Mouse (Mus musculus): ENCODE results near the gene Gm20517.
A peak's percentile ranks its signal among the peaks of the same experiment; 100 is the strongest.
"Not testable (repeated sequence)": the region's sequence is repeated elsewhere in the genome, so short reads cannot be mapped to it uniquely, and the experiment has no call there.

Gene Gm20517

DNA sequence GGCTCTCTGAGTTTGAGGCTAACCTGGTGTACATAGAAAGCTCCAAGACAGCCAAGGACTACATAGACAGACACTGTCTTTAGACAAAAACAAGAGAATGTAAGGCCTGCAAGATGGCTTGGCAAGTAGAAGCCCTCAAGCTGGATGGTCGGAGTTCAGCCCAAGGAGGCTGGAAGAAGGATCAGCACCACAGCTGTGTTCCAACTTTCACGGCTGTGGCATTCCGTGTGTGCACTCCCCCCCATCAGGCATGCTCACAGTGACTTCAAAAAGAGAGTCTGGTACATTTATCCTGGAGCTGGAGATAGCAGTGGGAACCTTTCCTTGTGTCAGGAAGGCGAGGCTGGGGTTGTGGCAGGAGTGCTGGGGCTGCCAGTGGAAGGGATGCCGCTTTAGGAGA is 14.6 kb downstream of the Gm20517 start:
- no peak for DNase-seq (ENCODE audit: low read depth, low spot score)

DNA sequence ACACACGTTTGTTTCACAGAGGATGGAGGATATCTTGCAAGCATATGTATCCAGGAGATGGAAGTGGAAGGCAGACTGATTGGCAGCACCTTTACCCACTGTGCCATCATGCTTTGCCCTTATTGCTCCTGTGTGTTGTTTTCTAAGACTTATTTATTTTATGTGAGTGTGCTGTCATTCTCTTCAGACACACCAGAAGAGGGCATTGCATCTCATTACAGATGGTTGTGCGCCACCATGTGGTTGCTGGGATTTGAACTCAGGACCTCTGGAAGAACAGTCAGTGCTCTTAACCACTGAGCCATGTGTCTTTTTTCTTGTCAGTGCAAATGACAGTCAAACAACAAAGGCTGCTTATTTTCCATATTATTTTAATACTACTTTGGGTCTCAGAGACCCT is 16.4 kb downstream of the Gm20517 start:
- DNase-seq (ENCODE audit: low read depth, low spot score): no peak

DNA sequence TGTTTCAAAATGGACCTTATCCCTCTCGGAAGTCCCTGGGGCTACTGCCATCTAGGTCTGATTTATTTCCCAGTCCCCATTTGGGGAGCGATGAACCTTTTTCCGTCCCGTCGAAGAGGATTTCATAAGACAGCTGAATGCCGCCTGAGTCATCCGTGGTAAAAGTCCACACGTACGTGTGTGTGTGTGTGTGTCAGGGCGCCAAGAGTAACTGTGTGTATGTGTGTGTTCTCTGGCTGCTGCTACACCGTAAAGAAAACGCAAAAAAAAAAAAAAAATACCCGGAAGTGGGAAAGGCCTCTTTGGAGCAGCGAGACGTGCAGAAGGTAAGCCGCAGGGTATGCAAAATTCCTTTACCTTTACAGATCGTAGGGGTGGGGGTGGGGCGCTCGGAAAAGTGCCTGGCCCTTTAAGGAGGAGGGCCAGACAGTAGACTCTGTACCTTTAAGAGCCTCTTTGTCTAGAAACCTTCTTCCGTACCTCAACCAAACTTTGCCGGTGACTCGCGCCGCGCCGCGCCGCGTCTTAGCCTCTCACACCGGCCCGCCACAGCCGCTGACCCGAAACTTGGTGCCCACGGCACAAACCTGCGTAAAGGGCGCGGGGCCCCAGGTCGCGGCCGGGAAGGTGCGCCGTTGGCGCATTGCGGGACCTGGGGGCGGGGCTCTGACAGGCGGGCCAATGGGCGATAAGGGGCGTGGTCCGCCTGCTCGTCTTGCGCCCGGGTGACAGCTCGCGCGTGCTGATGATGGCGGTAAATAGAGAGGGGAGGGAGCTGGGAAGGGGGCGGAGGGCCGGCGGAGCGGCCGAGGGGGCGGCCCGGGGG is 17.7 kb downstream of the Gm20517 start:
- DNase-seq (ENCODE audit: low read depth, low spot score): peak; percentile 82

DNA sequence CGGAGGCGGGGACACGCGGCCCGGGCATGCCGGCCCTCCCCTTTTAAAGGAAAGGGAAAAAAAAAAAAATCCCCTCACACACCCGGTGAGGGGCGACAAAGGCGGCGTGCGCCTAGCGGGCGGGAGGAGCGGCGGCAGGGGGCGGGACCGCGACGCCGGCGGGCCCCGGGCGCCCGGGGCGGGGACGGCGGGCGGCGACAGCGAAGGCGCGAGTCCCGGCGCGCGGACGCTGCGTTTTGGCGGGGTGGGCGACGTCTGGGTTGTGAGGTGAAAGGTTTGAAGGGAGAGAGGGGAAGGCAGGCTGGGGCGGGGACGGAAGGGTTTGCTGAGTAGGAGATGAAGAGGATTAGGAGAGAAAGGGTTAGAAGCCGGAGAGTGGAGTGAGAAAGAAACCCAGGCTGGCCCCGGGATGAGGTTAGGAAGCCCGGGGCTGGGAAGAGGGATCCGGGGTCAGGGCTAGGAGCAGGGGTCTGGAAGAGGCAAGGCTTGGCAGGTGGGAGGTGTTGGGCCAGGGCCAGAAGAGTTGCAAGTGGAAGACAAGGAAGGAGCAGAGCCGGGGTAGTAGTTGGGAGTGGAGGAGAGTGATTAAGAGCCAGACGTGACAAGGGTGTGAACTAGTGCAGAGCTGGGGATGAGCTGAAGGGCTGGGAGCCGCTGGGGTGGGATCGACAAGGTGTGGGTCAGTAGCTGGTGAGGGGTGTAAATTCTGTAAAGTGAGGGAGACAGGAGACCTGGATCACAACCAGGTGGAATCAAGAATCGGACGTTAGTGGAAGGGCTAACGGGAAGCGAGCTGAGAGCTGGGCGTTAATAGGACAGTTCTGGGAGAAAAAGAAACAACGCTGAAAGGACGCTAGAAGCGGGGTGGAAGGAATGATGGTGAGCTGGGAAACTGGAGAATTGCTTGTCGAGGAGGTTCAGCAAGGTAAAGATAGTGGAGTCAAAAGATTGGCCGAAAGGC is 18.6 kb downstream of the Gm20517 start:
- DNase-seq (ENCODE audit: low read depth, low spot score): no peak

GRCm38 (mm10) chr17:47630678-47631065 is 19.3 kb downstream of the Gm20517 start, which contains the start of gene Usp49:
TSS of gene Usp49 (plus strand) at chr17:47630690.
- DNase-seq (ENCODE audit: low read depth, low spot score): no peak

DNA sequence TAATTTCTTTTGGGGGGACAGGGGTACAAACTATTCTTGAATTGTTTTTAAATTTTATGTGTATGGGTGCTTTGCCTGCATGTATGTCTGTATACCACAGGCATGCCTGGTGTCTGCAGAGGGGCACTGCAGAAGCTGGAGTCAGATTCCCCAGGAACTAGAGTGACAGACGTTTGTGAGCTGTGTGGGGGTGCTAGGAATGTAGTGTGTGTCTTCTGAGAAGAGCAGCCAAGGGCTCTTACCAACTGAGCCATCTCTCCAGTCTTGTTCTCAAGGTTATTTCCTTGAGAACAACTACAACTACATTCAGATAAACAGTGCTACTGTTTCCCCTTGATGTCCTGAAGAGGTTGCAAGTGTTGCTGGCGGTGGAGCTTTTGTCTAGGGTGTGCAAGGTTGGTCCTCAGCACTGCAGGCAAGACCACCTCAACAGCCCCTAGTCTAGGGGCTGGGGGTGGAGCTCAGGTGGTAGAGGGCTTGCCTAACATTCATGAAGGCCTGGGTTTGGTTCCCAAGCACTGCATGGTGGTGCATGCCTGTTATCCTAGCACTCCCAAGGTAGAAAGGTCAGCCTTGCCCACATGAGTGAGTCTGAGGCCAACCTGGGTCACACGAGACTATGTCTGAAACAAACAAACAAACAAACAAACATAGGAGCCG is 20.9 kb downstream of the Gm20517 start:
- no peak for DNase-seq (ENCODE audit: low read depth, low spot score)

DNA sequence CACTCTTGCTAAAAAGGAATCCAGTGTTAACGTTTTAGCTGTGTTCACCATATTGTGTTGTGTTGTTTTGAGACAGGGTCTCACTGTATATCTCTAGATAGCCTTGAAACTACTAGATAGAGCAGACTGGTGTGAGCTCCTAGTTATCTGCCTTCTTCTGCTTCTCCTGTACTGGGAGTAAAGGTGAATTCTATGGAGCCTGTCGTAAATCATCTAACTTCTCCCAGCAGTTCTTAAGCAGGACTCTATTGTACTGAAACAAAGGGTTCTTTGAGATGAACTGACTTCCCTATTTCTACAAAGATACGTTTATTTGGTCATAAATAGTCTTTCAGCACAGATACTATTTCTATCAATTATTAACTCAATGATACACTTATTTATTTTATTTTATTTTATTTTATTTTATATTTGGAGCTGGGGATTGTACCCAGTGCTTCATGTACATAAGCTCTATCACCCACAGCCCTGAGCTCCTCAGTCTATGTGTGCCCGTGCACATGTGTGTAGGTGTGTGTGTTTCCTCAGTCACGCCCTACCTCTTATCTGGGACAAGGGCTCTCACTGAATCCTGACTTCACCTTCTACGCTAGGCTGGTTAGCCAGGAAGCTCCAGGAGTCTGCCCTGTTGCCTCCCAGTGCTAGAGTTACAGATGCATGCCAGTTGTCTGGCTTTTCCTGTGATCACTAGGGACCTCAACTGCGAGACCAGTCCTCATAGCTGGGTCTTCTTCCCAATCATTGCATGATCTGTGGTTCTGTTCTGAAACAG is 22.8 kb downstream of the Gm20517 start:
- no peak for DNase-seq (ENCODE audit: low read depth, low spot score)

GRCm38 (mm10) chr17:47642992-47643391 is 31.6 kb downstream of the Gm20517 start:
- no peak for DNase-seq (ENCODE audit: low read depth, low spot score)

GRCm38 (mm10) chr17:47646683-47647082 is 35.3 kb downstream of the Gm20517 start:
- DNase-seq (ENCODE audit: low read depth, low spot score): no peak

DNA sequence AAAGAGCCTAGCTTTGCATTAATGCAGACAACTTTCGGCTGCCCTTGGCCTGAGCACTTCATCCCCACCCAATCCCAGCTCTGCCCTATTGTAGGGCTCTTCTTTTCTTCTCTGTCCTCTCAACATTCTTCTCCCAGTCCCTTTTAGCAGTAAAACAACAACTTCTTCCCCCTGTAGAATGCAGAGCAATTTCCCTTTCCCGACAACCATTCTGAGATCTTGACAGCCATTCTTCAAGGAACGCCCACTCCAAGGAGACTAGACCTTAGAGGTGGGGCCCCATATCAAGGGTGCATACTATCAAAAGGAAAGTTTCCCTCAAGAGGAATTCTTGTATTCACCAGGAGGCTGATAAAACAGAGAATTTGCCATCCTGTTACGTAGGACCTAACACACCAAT is 37.6 kb downstream of the Gm20517 start:
- DNase-seq (ENCODE audit: low read depth, low spot score): no peak

- DNase-seq (ENCODE audit: low read depth, low spot score): no peak
Measured at GRCm38 (mm10) chr17:47651953-47652352, 40.6 kb downstream of the Gm20517 start.

DNA sequence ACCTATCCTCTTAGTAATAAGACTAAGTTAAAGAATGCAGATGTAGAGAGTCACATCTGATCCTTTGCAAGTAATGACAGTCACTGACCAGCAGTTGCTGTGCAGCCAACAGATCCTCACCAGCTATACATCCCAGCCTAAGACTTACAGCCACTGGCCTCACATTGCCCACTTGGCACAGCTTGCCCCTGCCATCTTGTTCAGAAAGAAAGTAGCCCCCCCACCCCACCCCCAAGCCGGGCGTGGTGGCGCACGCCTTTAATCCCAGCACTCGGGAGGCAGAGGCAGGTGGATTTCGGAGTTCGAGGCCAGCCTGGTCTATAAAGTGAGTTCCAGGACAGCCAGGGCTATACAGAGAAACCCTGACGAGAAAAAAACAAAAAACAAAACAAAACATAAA is 43.0 kb downstream of the Gm20517 start:
- not testable (repeated sequence) for DNase-seq (ENCODE audit: low read depth, low spot score)

GRCm38 (mm10) chr17:47655697-47656096 is 44.3 kb downstream of the Gm20517 start:
- no peak for DNase-seq (ENCODE audit: low read depth, low spot score)

DNA sequence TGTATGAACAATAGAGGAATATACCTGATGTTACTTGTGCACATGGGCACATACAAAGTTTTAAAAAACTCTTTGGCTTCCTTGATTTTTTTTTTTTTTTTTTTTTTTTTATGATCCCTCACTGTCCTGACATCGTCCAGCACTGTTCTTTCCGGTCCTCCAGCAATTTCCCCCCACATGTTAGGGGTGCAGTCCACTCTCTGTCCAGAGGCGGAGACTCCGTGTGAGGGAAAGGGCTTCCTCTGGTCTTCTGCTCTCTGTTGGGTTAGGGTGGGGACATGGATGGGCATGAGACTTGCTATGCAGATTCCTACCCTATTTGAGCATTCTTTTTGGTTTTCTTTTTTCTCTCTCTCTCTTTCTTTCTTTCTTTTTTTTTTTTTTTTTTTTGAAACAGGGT is 46.5 kb downstream of the Gm20517 start:
- DNase-seq (ENCODE audit: low read depth, low spot score): no peak

- no peak for DNase-seq (ENCODE audit: low read depth, low spot score)
Measured at GRCm38 (mm10) chr17:47658741-47659243, 47.4 kb downstream of the Gm20517 start.

GRCm38 (mm10) chr17:47663009-47663713 is 51.8 kb downstream of the Gm20517 start:
- no peak for DNase-seq (ENCODE audit: low read depth, low spot score)

DNA sequence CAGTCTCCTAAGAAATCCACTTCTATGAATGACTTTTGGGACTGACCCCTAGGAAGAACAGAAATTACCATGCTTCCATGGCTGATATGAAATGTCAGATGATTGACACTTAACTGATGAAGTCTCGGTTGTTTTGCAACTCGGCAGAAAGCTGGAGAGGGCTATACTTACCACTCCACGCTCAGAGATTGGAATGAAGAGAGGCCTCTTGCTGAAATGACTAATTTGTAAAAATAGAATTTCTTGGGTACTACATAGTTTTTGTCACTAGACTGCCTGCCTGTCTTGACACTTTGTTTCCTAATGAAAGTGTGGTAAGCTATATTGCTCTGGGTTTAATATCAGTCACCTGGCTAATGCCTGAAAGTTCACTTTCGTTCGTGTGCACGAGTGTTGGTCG is 53.1 kb downstream of the Gm20517 start:
- DNase-seq (ENCODE audit: low read depth, low spot score): no peak

DNA sequence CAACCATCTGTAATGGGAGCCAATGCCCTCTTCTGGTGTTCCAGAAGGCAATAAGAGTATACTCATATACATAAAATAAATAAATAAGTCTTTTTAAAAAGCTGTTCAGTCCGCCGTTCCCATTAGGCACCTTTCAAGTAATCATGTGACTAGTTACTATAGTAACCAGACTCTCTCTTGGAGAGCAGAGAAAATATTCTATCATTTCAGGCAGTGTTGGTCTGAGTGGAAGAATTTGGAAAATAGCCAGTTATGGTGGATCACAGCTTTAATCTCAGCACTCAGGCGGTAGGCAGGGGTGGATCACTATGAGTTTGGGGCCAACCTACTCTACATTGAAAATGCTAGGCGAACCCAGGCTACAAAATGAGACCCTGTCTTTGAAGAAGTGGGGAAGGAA is 57.8 kb downstream of the Gm20517 start:
- DNase-seq (ENCODE audit: low read depth, low spot score): no peak

- DNase-seq (ENCODE audit: low read depth, low spot score): no peak
Measured at GRCm38 (mm10) chr17:47671988-47672310, 60.6 kb downstream of the Gm20517 start.

GRCm38 (mm10) chr17:47672311-47673111 is 61.1 kb downstream of the Gm20517 start:
- DNase-seq (ENCODE audit: low read depth, low spot score): no peak

All from telencephalon, adult 2 months (tissue).